Mouse (Mus musculus) stomach, postnatal 0 days (tissue): Measurements from ENCODE around the gene Aig1.

Experiments
- CTCF ChIP-seq: IDR thresholded peaks from 2 replicates; pipeline ENCODE4 v1.5.1; 2016; ENCODE audit warnings: antibody characterized with exemption, low read depth, mild to moderate bottlenecking, moderate library complexity
- EP300 ChIP-seq: optimal IDR thresholded peaks from 2 replicates; pipeline ENCODE3; 2016; ENCODE audit warnings: antibody characterized with exemption

- TF ChIP-seq EP300 (no peak), CTCF (no peak)
Measured at GRCm38 (mm10) chr10:13688386-13689120, 180.2 kb downstream of the Aig1 start.
